Mouse (Mus musculus): ENCODE measurements around the gene Smagp. TPM values are rescaled to one million over a fixed set of nuclear protein-coding genes. Genes with fewer than 3 reads are reported as not detected.

The Smagp gene
- total and polyA plus RNA-seq, 2 experiments from 2014 or later: 4.3 to 5.8 TPM

DNA sequence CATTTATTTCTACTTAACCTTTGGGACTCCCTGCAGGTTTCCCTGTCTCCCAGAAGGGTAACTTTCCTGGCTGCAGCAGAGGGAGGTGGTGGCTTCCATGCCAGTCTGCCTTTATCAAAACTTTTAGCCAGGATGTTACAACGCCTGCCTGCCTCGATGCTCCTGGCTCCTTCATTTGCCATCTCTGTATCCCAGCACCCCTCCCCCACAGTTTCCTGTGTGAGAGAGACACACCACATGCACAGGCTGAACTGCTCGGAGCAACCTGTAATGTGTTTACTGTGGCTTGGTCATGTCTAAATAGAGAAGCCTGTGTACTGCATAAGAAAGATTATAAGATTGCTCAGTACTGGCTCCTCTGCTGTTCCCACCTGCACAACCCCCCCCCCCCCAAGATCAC, 43.6 kb upstream of the Smagp start:
- H3K27me3 ChIP-seq (ENCODE audit: insufficient read depth, low read length): no peaks in the 10 kb centered on the region
- no peaks in the 10 kb centered on the region for H3K4me1 ChIP-seq (ENCODE audit: insufficient read depth, low read length)
- H3K4me2 ChIP-seq (ENCODE audit: low read depth, low read length): no peak overlapping the region
- no peak for TF ChIP-seq CTCF (IDR thresholded peaks at IDR 0.05; ENCODE audit: low read depth)
- 0 out of 2 replicates have a peak overlapping the region, but pooled peaks have one; percentile 17 for H3K9ac ChIP-seq (replicated peaks; ENCODE audit: low read length)
- no peak for ATAC-seq
- no peak overlapping the region for H3K27ac ChIP-seq
- WGBS: 57% methylated on average over 3 of the region's 3 CpGs
- H3K4me3 ChIP-seq (ENCODE audit: low read length): no peak overlapping the region
- no peak for DNase-seq (ENCODE audit: low spot score)
- H3K9me3 ChIP-seq (ENCODE audit: low read length): no peaks in the 10 kb centered on the region
- H3K36me3 ChIP-seq (ENCODE audit: insufficient read depth, low read length): no peaks in the 10 kb centered on the region

DNA sequence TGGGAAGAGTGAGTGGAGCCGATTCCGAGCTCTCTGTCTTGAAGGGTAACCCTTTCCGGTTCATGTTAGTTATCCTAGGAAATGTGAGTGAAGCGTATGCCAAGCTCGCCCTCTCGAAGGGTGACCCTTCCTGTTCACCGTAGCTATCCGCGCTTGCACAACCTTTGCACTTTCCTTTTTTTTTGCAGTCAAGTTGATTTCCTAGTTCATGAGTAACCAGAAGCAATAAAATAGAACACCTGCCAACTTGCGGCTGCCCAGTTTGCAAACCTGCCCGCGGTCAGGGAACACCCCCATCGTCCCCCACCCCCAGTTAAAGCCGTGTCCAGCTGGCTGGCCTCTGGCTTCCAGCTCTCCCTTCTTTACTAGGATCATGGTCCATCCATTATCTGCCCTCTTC, 42.3 kb upstream of the Smagp start:
- Histone ChIP-seq H3K36me3 (ENCODE audit: insufficient read depth, low read length) (no peaks in the 10 kb centered on the region), H3K9me3 (ENCODE audit: low read length) (no peaks in the 10 kb centered on the region), H3K4me1 (ENCODE audit: insufficient read depth, low read length) (no peaks in the 10 kb centered on the region), H3K27me3 (ENCODE audit: insufficient read depth, low read length) (no peaks in the 10 kb centered on the region), H3K4me3 (ENCODE audit: low read length) (no peak overlapping the region), H3K27ac (no peak overlapping the region), H3K9ac (replicated peaks; ENCODE audit: low read length) (no peak overlapping the region), H3K4me2 (ENCODE audit: low read depth, low read length) (no peak overlapping the region)
- TF ChIP-seq CTCF (IDR thresholded peaks at IDR 0.05; ENCODE audit: low read depth): no peak
- 92% methylated on average over 14 of the region's 14 CpGs for WGBS
- ATAC-seq (no peak), DNase-seq (ENCODE audit: low spot score) (no peak)

DNA sequence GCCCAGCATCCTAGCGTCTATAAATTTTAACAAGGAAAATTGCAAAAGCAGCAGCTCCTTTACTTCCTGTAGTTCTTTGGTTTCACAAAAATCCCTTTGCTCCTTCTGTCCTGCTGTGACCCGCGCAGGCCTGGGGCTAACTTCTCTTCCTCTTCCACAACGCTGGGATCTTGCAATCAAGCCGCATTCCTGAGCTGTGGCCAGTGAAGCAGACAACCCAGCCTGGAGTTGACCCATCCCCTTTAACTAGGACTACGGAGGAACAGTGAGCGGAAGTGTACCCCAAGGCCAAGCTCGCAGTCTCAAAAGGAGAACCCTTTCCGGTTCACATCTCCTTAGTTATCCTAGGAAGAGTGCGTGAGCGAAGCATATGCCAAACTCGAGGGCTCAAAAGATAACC, 41.8 kb upstream of the Smagp start:
- Histone ChIP-seq H3K9ac (replicated peaks; ENCODE audit: low read length) (no peak overlapping the region), H3K9me3 (ENCODE audit: low read length) (no peaks in the 10 kb centered on the region), H3K4me3 (ENCODE audit: low read length) (no peak overlapping the region), H3K4me1 (ENCODE audit: insufficient read depth, low read length) (no peaks in the 10 kb centered on the region), H3K27ac (no peak overlapping the region), H3K4me2 (ENCODE audit: low read depth, low read length) (no peak overlapping the region), H3K36me3 (ENCODE audit: insufficient read depth, low read length) (no peaks in the 10 kb centered on the region), H3K27me3 (ENCODE audit: insufficient read depth, low read length) (no peaks in the 10 kb centered on the region)
- TF ChIP-seq CTCF (IDR thresholded peaks at IDR 0.05; ENCODE audit: low read depth): no peak
- no peak for DNase-seq (ENCODE audit: low spot score)
- 88% methylated on average over 12 of the region's 12 CpGs for WGBS
- ATAC-seq: no peak

DNA sequence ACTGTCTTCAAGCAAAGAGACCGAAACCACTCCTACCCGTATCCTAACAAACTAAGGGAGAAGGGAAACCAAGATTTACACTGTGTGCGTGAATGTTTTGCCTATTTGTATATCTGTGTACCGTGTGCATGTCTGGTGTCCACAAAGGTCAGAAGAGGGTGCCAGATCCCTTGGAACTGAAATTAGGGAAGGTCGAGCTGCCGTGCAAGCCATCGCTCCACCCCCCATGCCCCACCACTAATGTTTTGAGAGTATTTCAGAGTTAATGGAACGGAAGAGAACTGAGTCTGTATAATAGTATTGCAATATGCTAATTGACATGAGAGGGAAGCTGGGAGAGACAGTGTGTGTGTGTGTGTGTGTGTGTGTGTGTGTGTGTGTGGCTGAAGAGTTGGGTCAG, 40.9 kb upstream of the Smagp start:
- ATAC-seq (no peak), DNase-seq (ENCODE audit: low spot score) (no peak)
- no peak overlapping the region for H3K27ac ChIP-seq
- no peaks in the 10 kb centered on the region for H3K36me3 ChIP-seq (ENCODE audit: insufficient read depth, low read length)
- no peak overlapping the region for H3K4me2 ChIP-seq (ENCODE audit: low read depth, low read length)
- H3K4me3 ChIP-seq (ENCODE audit: low read length): no peak overlapping the region
- H3K9me3 ChIP-seq (ENCODE audit: low read length): no peaks in the 10 kb centered on the region
- H3K9ac ChIP-seq (replicated peaks; ENCODE audit: low read length): no peak overlapping the region
- no peak for TF ChIP-seq CTCF (IDR thresholded peaks at IDR 0.05; ENCODE audit: low read depth)
- no peaks in the 10 kb centered on the region for H3K4me1 ChIP-seq (ENCODE audit: insufficient read depth, low read length)
- H3K27me3 ChIP-seq (ENCODE audit: insufficient read depth, low read length): no peaks in the 10 kb centered on the region
- 81% methylated on average over 8 of the region's 8 CpGs for whole genome bisulfite sequencing

DNA sequence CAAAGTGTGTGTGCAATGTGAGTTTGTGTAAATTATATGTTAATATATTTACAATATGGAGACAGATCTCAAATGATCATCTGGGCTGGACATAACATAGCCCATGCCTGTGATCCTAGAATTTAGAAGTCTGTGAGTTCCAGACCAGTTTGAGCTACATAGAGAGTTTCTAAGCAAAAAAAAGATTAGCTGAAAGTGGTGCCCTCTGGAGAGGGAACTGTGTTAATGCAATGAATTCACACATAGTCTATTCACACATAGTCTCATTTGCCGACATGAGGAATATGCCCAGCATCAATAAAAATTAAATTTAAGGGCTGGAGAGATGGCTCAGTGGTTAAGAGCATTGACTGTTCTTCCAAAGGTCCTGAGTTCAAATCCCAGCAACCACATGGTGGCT, 39.8 kb upstream of the Smagp start:
- no peak; the same call in 1 of the 2 replicates for TF ChIP-seq CTCF (IDR thresholded peaks at IDR 0.05; ENCODE audit: low read depth)
- H3K36me3 ChIP-seq (ENCODE audit: insufficient read depth, low read length): no peaks in the 10 kb centered on the region
- ATAC-seq: no peak
- no peak overlapping the region for H3K27ac ChIP-seq
- no peak overlapping the region for H3K4me3 ChIP-seq (ENCODE audit: low read length)
- H3K27me3 ChIP-seq (ENCODE audit: insufficient read depth, low read length): no peaks in the 10 kb centered on the region
- no peaks in the 10 kb centered on the region for H3K4me1 ChIP-seq (ENCODE audit: insufficient read depth, low read length)
- H3K9me3 ChIP-seq (ENCODE audit: low read length): no peaks in the 10 kb centered on the region
- WGBS: 79% methylated on average over 1 of the region's 1 CpGs
- no peak overlapping the region for H3K4me2 ChIP-seq (ENCODE audit: low read depth, low read length)
- no peak for DNase-seq (ENCODE audit: low spot score)
- no peak overlapping the region for H3K9ac ChIP-seq (replicated peaks; ENCODE audit: low read length)

DNA sequence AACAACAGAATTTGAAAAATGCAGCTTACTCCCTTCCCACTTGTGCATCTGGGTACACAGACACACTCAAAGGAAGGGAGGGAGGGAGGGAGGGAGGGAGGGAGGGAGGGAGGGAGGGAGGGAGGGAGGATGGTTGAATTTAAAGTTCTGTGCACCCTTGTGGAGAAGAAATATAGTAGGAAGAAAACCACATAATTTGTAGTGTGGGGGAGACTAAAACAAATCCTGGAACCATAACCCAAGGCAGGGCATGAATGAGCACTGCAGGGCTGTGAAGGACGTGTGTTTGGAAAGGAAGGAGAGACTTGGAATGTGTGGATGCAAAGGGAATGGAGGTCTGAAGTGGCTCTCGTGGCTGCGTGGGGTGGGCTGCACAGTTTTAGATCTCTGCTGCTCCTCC, 38.7 kb upstream of the Smagp start:
- 63% methylated on average over 3 of the region's 3 CpGs for WGBS
- Histone ChIP-seq H3K9me3 (ENCODE audit: low read length) (no peaks in the 10 kb centered on the region), H3K27ac (no peak overlapping the region), H3K4me3 (ENCODE audit: low read length) (no peak overlapping the region), H3K27me3 (ENCODE audit: insufficient read depth, low read length) (no peaks in the 10 kb centered on the region), H3K4me1 (ENCODE audit: insufficient read depth, low read length) (no peaks in the 10 kb centered on the region), H3K36me3 (ENCODE audit: insufficient read depth, low read length) (no peaks in the 10 kb centered on the region), H3K4me2 (ENCODE audit: low read depth, low read length) (no peak overlapping the region), H3K9ac (replicated peaks; ENCODE audit: low read length) (no peak overlapping the region)
- ATAC-seq: no peak
- no peak for TF ChIP-seq CTCF (IDR thresholded peaks at IDR 0.05; ENCODE audit: low read depth)
- DNase-seq (ENCODE audit: low spot score): no peak

DNA sequence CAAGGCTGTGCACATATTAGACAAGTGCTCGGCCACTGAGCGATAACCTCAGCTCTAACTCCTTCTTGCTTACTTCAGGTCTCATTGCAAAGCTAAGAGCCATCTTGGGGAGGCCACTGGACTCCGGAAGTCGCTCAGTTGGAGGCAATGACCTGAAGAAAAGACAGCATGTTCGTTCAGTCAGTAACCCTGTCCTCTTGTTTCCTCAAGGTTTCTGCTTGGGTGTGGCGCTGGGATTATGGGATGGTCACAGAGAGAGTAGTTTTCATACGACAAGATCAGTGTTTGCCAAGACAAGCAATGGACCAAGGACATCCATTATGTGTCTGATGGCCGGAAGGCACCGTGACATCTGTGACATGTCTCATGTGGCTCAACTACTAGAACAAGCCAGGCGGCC, 37.8 kb upstream of the Smagp start:
- WGBS: 86% methylated on average over 10 of the region's 10 CpGs

More for the DNA sequence above, 37.8 kb upstream of the Smagp start:
- H3K4me3 ChIP-seq (ENCODE audit: low read length): no peak overlapping the region
- ATAC-seq: no peak
- no peak overlapping the region for H3K27ac ChIP-seq
- H3K4me1 ChIP-seq (ENCODE audit: insufficient read depth, low read length): no peaks in the 10 kb centered on the region
- no peaks in the 10 kb centered on the region for H3K9me3 ChIP-seq (ENCODE audit: low read length)
- no peaks in the 10 kb centered on the region for H3K27me3 ChIP-seq (ENCODE audit: insufficient read depth, low read length)
- no peaks in the 10 kb centered on the region for H3K36me3 ChIP-seq (ENCODE audit: insufficient read depth, low read length)
- H3K4me2 ChIP-seq (ENCODE audit: low read depth, low read length): no peak overlapping the region
- DNase-seq (ENCODE audit: low spot score): no peak
- no peak for TF ChIP-seq CTCF (IDR thresholded peaks at IDR 0.05; ENCODE audit: low read depth)
- no peak overlapping the region for H3K9ac ChIP-seq (replicated peaks; ENCODE audit: low read length)

Data from hindbrain, postnatal 0 days (tissue).